Mouse (Mus musculus): ENCODE measurements around the gene Ncoa1.
A peak's percentile ranks its signal among the peaks of the same experiment; 100 is the strongest.
"Not testable (repeated sequence)": the region's sequence is repeated elsewhere in the genome, so short reads cannot be mapped to it uniquely, and the experiment has no call there.

The Ncoa1 gene

GRCm38 (mm10) chr12:4392074-4392473, 84.9 kb downstream of the Ncoa1 start:
- no peak for DNase-seq

GRCm38 (mm10) chr12:4391256-4391655, 85.7 kb downstream of the Ncoa1 start:
- no peak for DNase-seq

GRCm38 (mm10) chr12:4390721-4391120, 86.3 kb downstream of the Ncoa1 start:
- no peak for DNase-seq

GRCm38 (mm10) chr12:4386077-4386719, 90.8 kb downstream of the Ncoa1 start:
- peak; percentile 10 for DNase-seq

- DNase-seq = no peak
Observed at GRCm38 (mm10) chr12:4383061-4383460, 93.9 kb downstream of the Ncoa1 start.

GRCm38 (mm10) chr12:4379298-4379957, 97.6 kb downstream of the Ncoa1 start:
- DNase-seq = no peak

- no peak for DNase-seq
Observed at GRCm38 (mm10) chr12:4376475-4376874, 100.5 kb downstream of the Ncoa1 start.

GRCm38 (mm10) chr12:4374816-4375493, 102.0 kb downstream of the Ncoa1 start:
- DNase-seq = no peak

- DNase-seq = no peak
Observed at GRCm38 (mm10) chr12:4371406-4371805, 105.6 kb downstream of the Ncoa1 start.

GRCm38 (mm10) chr12:4365951-4366350, 111.0 kb downstream of the Ncoa1 start:
- no peak for DNase-seq

- DNase-seq = no peak
Observed at GRCm38 (mm10) chr12:4359475-4359874, 117.5 kb downstream of the Ncoa1 start.

- DNase-seq = not testable (repeated sequence)
Observed at GRCm38 (mm10) chr12:4358653-4359052, 118.3 kb downstream of the Ncoa1 start.

GRCm38 (mm10) chr12:4358100-4358499, 118.9 kb downstream of the Ncoa1 start:
- no peak for DNase-seq

- DNase-seq = no peak
Observed at GRCm38 (mm10) chr12:4356834-4357445, 120.0 kb downstream of the Ncoa1 start.

GRCm38 (mm10) chr12:4355019-4355730, 121.8 kb downstream of the Ncoa1 start:
- DNase-seq = no peak

- DNase-seq = no peak
Observed at GRCm38 (mm10) chr12:4343216-4343615, 133.8 kb downstream of the Ncoa1 start.

GRCm38 (mm10) chr12:4342087-4342486, 134.9 kb downstream of the Ncoa1 start:
- DNase-seq = no peak

- no peak for DNase-seq
Observed at GRCm38 (mm10) chr12:4340325-4340924, 136.6 kb downstream of the Ncoa1 start.

GRCm38 (mm10) chr12:4323604-4324003, 153.4 kb downstream of the Ncoa1 start:
- DNase-seq = no peak

- no peak for DNase-seq
Observed at GRCm38 (mm10) chr12:4322227-4322626, 154.8 kb downstream of the Ncoa1 start.

GRCm38 (mm10) chr12:4313824-4314223, 163.2 kb downstream of the Ncoa1 start:
- no peak for DNase-seq

GRCm38 (mm10) chr12:4306712-4307313, 170.2 kb downstream of the Ncoa1 start:
- DNase-seq = no peak
